Mouse (Mus musculus) E14TG2a.4 (cell line): ENCODE results near the gene Stox2.

ENCODE experiments used
- H3K27me3 ChIP-seq: 2 replicates; pipeline ENCODE4 v1.6.1; 2014; ENCODE audit warnings: low read length, control low read depth; ENCODE audit not compliant: insufficient read depth
- H3K36me3 ChIP-seq: 2 replicates; pipeline ENCODE4 v1.6.1; 2014; ENCODE audit warnings: low read length, control low read depth; ENCODE audit not compliant: insufficient read depth
- H3K4me1 ChIP-seq: replicated peaks from 2 replicates; pipeline ENCODE4 v1.6.1; 2014; ENCODE audit warnings: low read depth, low read length, control low read depth
- H3K4me3 ChIP-seq: replicated peaks from 2 replicates; pipeline ENCODE4 v1.5.1; 2014; ENCODE audit warnings: mild to moderate bottlenecking, low read length
- H3K9me3 ChIP-seq: 2 replicates; pipeline ENCODE4 v1.6.1; 2014; ENCODE audit warnings: low read length, control low read depth
- CTCF ChIP-seq: conservative IDR thresholded peaks from 2 replicates; pipeline ENCODE4 v1.5.1; 2014; ENCODE audit warnings: low read length
- NANOG ChIP-seq: IDR thresholded peaks from 2 replicates; pipeline ENCODE4 v1.6.1; 2014; ENCODE audit warnings: borderline replicate concordance, low read length, mixed read lengths
- POU5F1 ChIP-seq: IDR thresholded peaks from 2 replicates; pipeline ENCODE4 v1.6.1; 2014; ENCODE audit warnings: low read length, borderline replicate concordance

Gene Stox2

GRCm38 (mm10) chr8:47446312-47447046 is at the start of gene Stox2:
Gene Stox2, minus strand, starts transcription at chr8:47446362.
- TF ChIP-seq POU5F1 (no peak), CTCF (no peak), NANOG (no peak)
- Histone ChIP-seq H3K9me3 (peaks cover 65% of the 10 kb centered on the region), H3K36me3 (no peaks in the 10 kb centered on the region; the same call in 1 of the 2 replicates), H3K4me1 (no peaks in the 10 kb centered on the region), H3K27me3 (no peaks in the 10 kb centered on the region), H3K4me3 (no peak within 1 kb of the TSS)

- peaks cover 5% of the 10 kb centered on the region; the same call in 1 of the 2 replicates for H3K4me1 ChIP-seq
- no peaks in the 10 kb centered on the region for H3K27me3 ChIP-seq
- no peak overlapping the region for H3K4me3 ChIP-seq
- TF ChIP-seq CTCF = no peak
- no peak for TF ChIP-seq NANOG
- TF ChIP-seq POU5F1 = no peak
- peaks cover 92% of the 10 kb centered on the region for H3K36me3 ChIP-seq
- no peaks in the 10 kb centered on the region for H3K9me3 ChIP-seq
Observed at GRCm38 (mm10) chr8:47495428-47495827, 49.3 kb upstream of the Stox2 start.

- Histone ChIP-seq H3K36me3 (peaks cover 90% of the 10 kb centered on the region), H3K4me1 (peaks cover 10% of the 10 kb centered on the region), H3K9me3 (no peaks in the 10 kb centered on the region), H3K27me3 (no peaks in the 10 kb centered on the region), H3K4me3 (no peak overlapping the region)
- TF ChIP-seq POU5F1 (no peak), NANOG (no peak), CTCF (no peak)
Observed at GRCm38 (mm10) chr8:47494602-47495153, 48.5 kb upstream of the Stox2 start.

- Histone ChIP-seq H3K36me3 (peaks cover 79% of the 10 kb centered on the region), H3K4me3 (no peak overlapping the region), H3K4me1 (peaks cover 21% of the 10 kb centered on the region), H3K27me3 (no peaks in the 10 kb centered on the region), H3K9me3 (no peaks in the 10 kb centered on the region)
- TF ChIP-seq POU5F1 (no peak), NANOG (no peak), CTCF (no peak)
Observed at GRCm38 (mm10) chr8:47493106-47493505, 46.9 kb upstream of the Stox2 start.

- peaks cover 26% of the 10 kb centered on the region for H3K36me3 ChIP-seq
- peak; percentile 17 for TF ChIP-seq CTCF
- TF ChIP-seq POU5F1 = no peak
- peaks cover 38% of the 10 kb centered on the region for H3K4me1 ChIP-seq
- H3K27me3 ChIP-seq = no peaks in the 10 kb centered on the region
- peaks cover 4% of the 10 kb centered on the region; the same call in 1 of the 2 replicates for H3K9me3 ChIP-seq
- no peak overlapping the region for H3K4me3 ChIP-seq
Observed at GRCm38 (mm10) chr8:47487231-47487630, 41.1 kb upstream of the Stox2 start.

GRCm38 (mm10) chr8:47482354-47483071 is 36.4 kb upstream of the Stox2 start:
- peaks cover 47% of the 10 kb centered on the region for H3K4me1 ChIP-seq
- TF ChIP-seq CTCF = no peak
- peak; percentile 54; the same call in 1 of the 2 replicates for TF ChIP-seq NANOG
- no peak for TF ChIP-seq POU5F1
- H3K9me3 ChIP-seq = peaks cover 4% of the 10 kb centered on the region; the same call in 1 of the 2 replicates
- H3K36me3 ChIP-seq = no peaks in the 10 kb centered on the region; the same call in 1 of the 2 replicates
- peak overlapping the region; percentile 48; the same call in 1 of the 2 replicates for H3K4me3 ChIP-seq
- H3K27me3 ChIP-seq = 0 out of 2 replicates have a peak, but pooled peaks cover 3% of the 10 kb centered on the region

- TF ChIP-seq CTCF = no peak
- no peak for TF ChIP-seq POU5F1
- no peak for TF ChIP-seq NANOG
Observed at GRCm38 (mm10) chr8:47480039-47480438, 33.9 kb upstream of the Stox2 start.

GRCm38 (mm10) chr8:47461650-47462049 is 15.5 kb upstream of the Stox2 start:
- Histone ChIP-seq H3K36me3 (no peaks in the 10 kb centered on the region), H3K4me3 (no peak overlapping the region), H3K4me1 (peaks cover 6% of the 10 kb centered on the region; the same call in 1 of the 2 replicates), H3K27me3 (no peaks in the 10 kb centered on the region), H3K9me3 (peaks cover 42% of the 10 kb centered on the region)
- no peak for TF ChIP-seq POU5F1

More at GRCm38 (mm10) chr8:47480039-47480438, 33.9 kb upstream of the Stox2 start:
- H3K4me3 ChIP-seq = no peak overlapping the region
- no peaks in the 10 kb centered on the region for H3K36me3 ChIP-seq
- H3K9me3 ChIP-seq = no peaks in the 10 kb centered on the region
- H3K27me3 ChIP-seq = 0 out of 2 replicates have a peak, but pooled peaks cover 3% of the 10 kb centered on the region
- H3K4me1 ChIP-seq = peaks cover 43% of the 10 kb centered on the region
